Mouse (Mus musculus) stomach, adult 2 months (tissue): Measurements from ENCODE around the gene Myl4. TPM values are rescaled to one million over a fixed set of nuclear protein-coding genes. Genes with fewer than 3 reads are reported as not detected.

Experiments
- polyA plus RNA-seq: library from polyadenylated mRNA; depleted of rRNA; stranded (reverse); fragments of >200 nt; gene quantifications from 2 replicates; pipeline ENCODE4 v1.2.3, GENCODE M21; 2012; rRNA removed

The Myl4 gene
- 0.82 and 1.1 TPM in 2 replicates for polyA plus RNA-seq

DNA sequence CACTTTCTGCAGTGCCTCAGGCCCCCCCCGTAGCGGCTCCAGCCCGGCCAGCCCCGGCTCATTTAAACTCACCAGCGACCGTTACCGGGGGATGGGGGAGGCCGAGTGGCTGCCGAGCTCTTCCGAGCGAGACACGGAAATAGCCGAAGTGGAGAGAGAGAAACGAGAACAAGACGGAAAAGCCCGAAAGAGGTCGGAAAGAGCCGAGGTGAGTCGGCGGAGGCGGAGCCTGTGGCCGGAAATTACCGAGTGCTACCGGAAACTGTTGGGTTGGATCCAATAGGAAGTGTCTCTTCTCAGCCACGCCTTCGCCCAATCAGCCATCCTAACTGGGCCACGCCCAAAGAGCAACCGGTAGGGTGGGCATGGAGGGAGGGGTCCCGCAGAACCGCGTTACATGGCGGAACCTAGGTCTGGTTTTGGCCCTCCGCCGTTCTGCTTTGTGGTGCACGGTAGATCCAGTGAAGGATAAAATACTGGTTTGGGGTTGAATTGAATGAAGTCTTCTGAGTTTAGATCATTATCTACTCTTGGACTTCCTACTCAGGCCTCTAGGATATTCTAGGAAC lies at the start of gene Myl4, which contains the start of gene Cdc27:
TSS of gene Myl4 (plus strand) at position 258 of the 569 bp plus-strand sequence.
TSS of gene Cdc27 (minus strand) at position 215 of the 569 bp plus-strand sequence.

DNA sequence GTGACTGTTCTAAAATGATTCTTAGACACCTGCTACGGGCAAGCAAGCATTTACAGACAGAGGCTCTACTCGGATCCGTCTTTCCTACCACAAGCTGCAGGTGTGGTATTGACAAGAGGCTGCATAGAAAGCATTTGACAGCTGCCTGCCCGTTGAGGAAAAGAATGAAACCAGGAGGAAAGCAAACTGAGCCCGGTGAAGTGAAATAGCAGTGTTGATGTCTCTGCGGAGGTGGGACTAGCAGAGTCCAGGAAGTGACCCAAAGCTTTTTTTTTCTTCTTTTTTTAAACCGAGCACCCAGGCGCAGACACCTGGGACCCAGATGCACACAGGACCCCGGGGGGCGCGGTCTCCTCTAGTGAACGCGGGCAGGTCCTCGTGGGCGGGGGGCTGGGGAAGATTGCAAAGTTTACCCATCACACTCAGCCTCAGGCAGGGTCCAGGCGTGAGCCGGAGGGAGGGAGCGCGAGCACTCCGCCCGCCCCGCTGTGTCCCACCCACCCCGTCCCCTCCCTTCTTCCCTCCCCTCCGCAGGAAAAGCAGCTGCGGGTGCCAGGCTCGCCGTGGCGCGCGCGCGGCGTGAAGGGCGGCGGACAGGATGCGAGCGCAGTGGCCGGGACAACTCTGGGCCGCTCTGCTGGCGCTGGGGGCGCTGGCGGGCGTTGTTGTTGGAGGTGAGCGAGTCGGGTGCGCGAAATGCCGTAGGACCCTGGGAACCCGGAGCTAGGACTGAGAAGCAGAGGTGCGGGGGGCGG lies 57.2 kb downstream of the Myl4 start, which contains the start of gene Itgb3:
TSS of gene Itgb3 (plus strand) at position 510 of the 755 bp plus-strand sequence.

Other genes with a start within 250 kb of the Myl4 start
- gene Kansl1, start 81.8 kb upstream of the Myl4 start, polyA plus RNA-seq, result 30.0 and 33.7 TPM in 2 replicates
- gene Cdc27, start within 50 bp of the Myl4 start, polyA plus RNA-seq, result 0.45 and 0.79 TPM in 2 replicates
- gene Itgb3, start 57.3 kb downstream of the Myl4 start, polyA plus RNA-seq, result 3.4 and 4.5 TPM in 2 replicates
- not detected in 2 replicates for gene Gm11639, start 135.0 kb downstream of the Myl4 start, polyA plus RNA-seq